Mouse (Mus musculus): ENCODE data around the gene Nck2.

DNA sequence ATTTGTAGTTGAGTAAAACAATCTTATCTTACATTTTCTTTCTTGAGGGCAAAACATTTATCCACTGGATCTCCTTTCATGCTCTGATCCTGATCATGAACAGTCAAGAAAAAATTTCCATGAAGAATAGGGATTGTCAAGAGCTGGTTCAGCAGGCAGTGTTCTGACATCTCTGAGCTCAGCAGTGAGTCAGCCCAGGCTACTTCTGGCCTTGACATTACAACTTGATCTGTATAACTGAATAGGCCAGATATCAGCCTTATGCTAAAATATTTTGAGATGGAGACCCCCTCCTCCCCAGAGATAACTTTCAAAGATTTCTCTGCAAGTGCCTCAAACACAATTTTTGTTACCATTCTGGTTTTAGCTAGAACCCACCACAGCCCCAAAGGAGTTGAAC, 93.1 kb downstream of the Nck2 start:
- no peak for TF ChIP-seq CTCF (IDR thresholded peaks at IDR 0.05; ENCODE audit: borderline replicate concordance, insufficient read depth, low read depth, low read length)
- no peak for TF ChIP-seq POLR2A (IDR thresholded peaks at IDR 0.05; ENCODE audit: borderline replicate concordance, insufficient read depth, low read length)
